Mouse (Mus musculus): ENCODE data around the gene Ccdc63. TPM values are rescaled to one million over a fixed set of nuclear protein-coding genes. Genes with fewer than 3 reads are reported as not detected.
"Not testable (repeated sequence)": the region's sequence is repeated elsewhere in the genome, so short reads cannot be mapped to it uniquely, and the experiment has no call there.

Ccdc63 gene
- polyA plus RNA-seq, 1 experiment from 2014 or later = 0.31 TPM

- H3K4me2 ChIP-seq (replicated peaks; ENCODE audit: low read depth, low read length) = no peak overlapping the region
- no peak for ATAC-seq (ENCODE audit: low FRiP score, low TSS enrichment)
- no peaks in the 10 kb centered on the region for H3K9me3 ChIP-seq (ENCODE audit: control insufficient read depth, low read length)
- H3K4me1 ChIP-seq (ENCODE audit: control insufficient read depth, insufficient read depth, low read length) = peaks cover 18% of the 10 kb centered on the region
- no peaks in the 10 kb centered on the region for H3K27me3 ChIP-seq (ENCODE audit: control insufficient read depth, insufficient read depth, low read length)
- no peak overlapping the region for H3K9ac ChIP-seq (ENCODE audit: low read depth, low read length)
- no peak overlapping the region for H3K27ac ChIP-seq (ENCODE audit: low read depth, low read length)
- peaks cover 2% of the 10 kb centered on the region; the same call in 1 of the 2 replicates for H3K36me3 ChIP-seq (ENCODE audit: control insufficient read depth, insufficient read depth, low read length)
- no peak overlapping the region for H3K4me3 ChIP-seq (ENCODE audit: low read length)
These were observed 15.0 kb upstream of the Ccdc63 start for GRCm38 (mm10) chr5:122155613-122156012.

DNA sequence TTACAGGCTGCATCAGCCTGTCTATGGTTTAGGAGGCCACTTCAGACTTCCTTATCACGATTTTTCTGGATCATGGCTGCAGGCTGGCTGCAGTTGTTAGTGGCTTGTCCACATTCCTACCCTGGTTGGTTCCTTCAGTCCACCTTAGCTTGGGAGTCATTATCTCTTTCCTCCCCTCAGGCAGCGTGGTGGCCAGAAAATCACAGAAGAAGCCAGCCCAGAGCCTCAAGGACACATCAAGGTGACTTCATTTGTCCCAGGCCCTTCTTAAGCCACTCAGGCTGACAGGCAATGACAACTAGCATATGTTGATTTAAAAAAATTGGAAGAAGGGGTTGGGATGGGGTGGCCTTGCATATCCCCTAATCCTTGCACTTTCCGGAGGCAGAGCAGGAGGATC, 14.2 kb upstream of the Ccdc63 start:
- Histone ChIP-seq H3K4me3 (ENCODE audit: low read length) (no peak overlapping the region), H3K9ac (ENCODE audit: low read depth, low read length) (no peak overlapping the region), H3K4me2 (replicated peaks; ENCODE audit: low read depth, low read length) (no peak overlapping the region), H3K4me1 (ENCODE audit: control insufficient read depth, insufficient read depth, low read length) (peaks cover 10% of the 10 kb centered on the region), H3K36me3 (ENCODE audit: control insufficient read depth, insufficient read depth, low read length) (no peaks in the 10 kb centered on the region), H3K27me3 (ENCODE audit: control insufficient read depth, insufficient read depth, low read length) (no peaks in the 10 kb centered on the region), H3K27ac (ENCODE audit: low read depth, low read length) (no peak overlapping the region), H3K9me3 (ENCODE audit: control insufficient read depth, low read length) (no peaks in the 10 kb centered on the region)
- 61% methylated on average over 3 of the region's 3 CpGs for WGBS
- ATAC-seq (ENCODE audit: low FRiP score, low TSS enrichment) = no peak

GRCm38 (mm10) chr5:122154006-122154405, 13.4 kb upstream of the Ccdc63 start:
- Histone ChIP-seq H3K27me3 (ENCODE audit: control insufficient read depth, insufficient read depth, low read length) (no peaks in the 10 kb centered on the region), H3K27ac (ENCODE audit: low read depth, low read length) (no peak overlapping the region), H3K4me1 (ENCODE audit: control insufficient read depth, insufficient read depth, low read length) (peaks cover 6% of the 10 kb centered on the region), H3K4me3 (ENCODE audit: low read length) (no peak overlapping the region), H3K36me3 (ENCODE audit: control insufficient read depth, insufficient read depth, low read length) (no peaks in the 10 kb centered on the region), H3K4me2 (replicated peaks; ENCODE audit: low read depth, low read length) (peak overlapping the region; percentile 0; the same call in 1 of the 2 replicates), H3K9me3 (ENCODE audit: control insufficient read depth, low read length) (no peaks in the 10 kb centered on the region), H3K9ac (ENCODE audit: low read depth, low read length) (no peak overlapping the region)
- no peak for ATAC-seq (ENCODE audit: low FRiP score, low TSS enrichment)
- WGBS = 23% methylated on average over 9 of the region's 14 CpGs

DNA sequence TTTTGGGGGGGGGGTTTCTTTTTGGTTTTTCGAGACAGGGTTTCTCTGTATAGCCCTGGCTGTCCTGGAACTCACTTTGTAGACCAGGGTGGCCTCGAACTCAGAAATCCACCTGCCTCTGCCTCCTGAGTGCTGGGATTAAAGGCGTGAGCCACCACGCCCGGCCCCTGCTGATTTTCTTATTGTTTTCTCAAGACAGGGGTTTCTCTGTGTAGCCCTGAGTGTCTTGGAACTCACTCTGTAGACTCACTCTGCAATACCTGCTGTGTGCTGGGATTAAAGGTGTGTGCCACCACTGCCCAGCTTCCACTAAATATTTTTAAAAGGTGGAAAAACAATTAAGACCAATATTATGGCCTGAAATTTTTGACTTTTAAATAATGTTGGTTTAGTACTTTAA, 11.9 kb upstream of the Ccdc63 start:
- H3K4me1 ChIP-seq (ENCODE audit: control insufficient read depth, insufficient read depth, low read length); H3K36me3 ChIP-seq (ENCODE audit: control insufficient read depth, insufficient read depth, low read length); ATAC-seq (ENCODE audit: low FRiP score, low TSS enrichment); H3K9me3 ChIP-seq (ENCODE audit: control insufficient read depth, low read length); H3K27ac ChIP-seq (ENCODE audit: low read depth, low read length); H3K4me3 ChIP-seq (ENCODE audit: low read length); H3K4me2 ChIP-seq (replicated peaks; ENCODE audit: low read depth, low read length); H3K27me3 ChIP-seq (ENCODE audit: control insufficient read depth, insufficient read depth, low read length); H3K9ac ChIP-seq (ENCODE audit: low read depth, low read length): not testable (repeated sequence)
- WGBS = 88% methylated on average over 5 of the region's 5 CpGs

GRCm38 (mm10) chr5:122149259-122149658, 8.6 kb upstream of the Ccdc63 start:
- H3K27me3 ChIP-seq (ENCODE audit: control insufficient read depth, insufficient read depth, low read length) = no peaks in the 10 kb centered on the region
- no peak for ATAC-seq (ENCODE audit: low FRiP score, low TSS enrichment)
- H3K4me3 ChIP-seq (ENCODE audit: low read length) = no peak overlapping the region
- H3K9me3 ChIP-seq (ENCODE audit: control insufficient read depth, low read length) = no peaks in the 10 kb centered on the region
- H3K4me1 ChIP-seq (ENCODE audit: control insufficient read depth, insufficient read depth, low read length) = 0 out of 2 replicates have a peak, but pooled peaks cover 8% of the 10 kb centered on the region
- WGBS = 51% methylated on average over 4 of the region's 4 CpGs
- no peaks in the 10 kb centered on the region for H3K36me3 ChIP-seq (ENCODE audit: control insufficient read depth, insufficient read depth, low read length)
- no peak overlapping the region for H3K27ac ChIP-seq (ENCODE audit: low read depth, low read length)
- H3K9ac ChIP-seq (ENCODE audit: low read depth, low read length) = no peak overlapping the region
- no peak overlapping the region for H3K4me2 ChIP-seq (replicated peaks; ENCODE audit: low read depth, low read length)

- Histone ChIP-seq H3K9ac (ENCODE audit: low read depth, low read length) (no peak overlapping the region), H3K9me3 (ENCODE audit: control insufficient read depth, low read length) (no peaks in the 10 kb centered on the region), H3K27ac (ENCODE audit: low read depth, low read length) (no peak overlapping the region), H3K4me2 (replicated peaks; ENCODE audit: low read depth, low read length) (no peak overlapping the region), H3K36me3 (ENCODE audit: control insufficient read depth, insufficient read depth, low read length) (no peaks in the 10 kb centered on the region), H3K27me3 (ENCODE audit: control insufficient read depth, insufficient read depth, low read length) (no peaks in the 10 kb centered on the region), H3K4me3 (ENCODE audit: low read length) (no peak overlapping the region), H3K4me1 (ENCODE audit: control insufficient read depth, insufficient read depth, low read length) (0 out of 2 replicates have a peak, but pooled peaks cover 8% of the 10 kb centered on the region)
- ATAC-seq (ENCODE audit: low FRiP score, low TSS enrichment) = no peak
- WGBS = 76% methylated on average over 1 of the region's 1 CpGs
These were observed 7.5 kb upstream of the Ccdc63 start for GRCm38 (mm10) chr5:122148107-122148506.

DNA sequence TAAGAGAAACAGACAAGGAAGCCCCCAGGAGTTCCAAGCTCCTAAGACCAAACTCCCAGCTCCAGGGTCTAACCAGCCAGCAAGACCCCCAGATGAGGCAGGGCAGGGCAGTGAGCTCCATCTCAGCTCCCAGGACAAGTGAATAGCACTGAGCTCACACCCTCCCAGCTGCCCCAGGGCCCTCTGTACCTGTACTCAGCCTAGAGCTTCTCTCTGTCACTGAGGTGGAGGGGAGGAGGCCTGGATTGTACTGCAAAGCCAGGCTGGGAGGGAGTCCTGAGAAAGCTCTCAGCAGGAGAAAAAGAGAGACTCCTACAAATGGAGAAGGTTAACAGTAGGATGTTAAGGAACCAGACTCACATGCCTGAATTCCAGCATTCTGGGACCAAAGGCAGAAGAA, 6.0 kb upstream of the Ccdc63 start:
- Histone ChIP-seq H3K27me3 (ENCODE audit: control insufficient read depth, insufficient read depth, low read length) (no peaks in the 10 kb centered on the region), H3K9ac (ENCODE audit: low read depth, low read length) (no peak overlapping the region), H3K4me3 (ENCODE audit: low read length) (no peak overlapping the region), H3K4me1 (ENCODE audit: control insufficient read depth, insufficient read depth, low read length) (0 out of 2 replicates have a peak, but pooled peaks cover 8% of the 10 kb centered on the region), H3K36me3 (ENCODE audit: control insufficient read depth, insufficient read depth, low read length) (no peaks in the 10 kb centered on the region), H3K9me3 (ENCODE audit: control insufficient read depth, low read length) (no peaks in the 10 kb centered on the region), H3K4me2 (replicated peaks; ENCODE audit: low read depth, low read length) (no peak overlapping the region), H3K27ac (ENCODE audit: low read depth, low read length) (peak overlapping the region; percentile 63)
- peak; percentile 43; the same call in 1 of the 2 replicates for ATAC-seq (ENCODE audit: low FRiP score, low TSS enrichment)

DNA sequence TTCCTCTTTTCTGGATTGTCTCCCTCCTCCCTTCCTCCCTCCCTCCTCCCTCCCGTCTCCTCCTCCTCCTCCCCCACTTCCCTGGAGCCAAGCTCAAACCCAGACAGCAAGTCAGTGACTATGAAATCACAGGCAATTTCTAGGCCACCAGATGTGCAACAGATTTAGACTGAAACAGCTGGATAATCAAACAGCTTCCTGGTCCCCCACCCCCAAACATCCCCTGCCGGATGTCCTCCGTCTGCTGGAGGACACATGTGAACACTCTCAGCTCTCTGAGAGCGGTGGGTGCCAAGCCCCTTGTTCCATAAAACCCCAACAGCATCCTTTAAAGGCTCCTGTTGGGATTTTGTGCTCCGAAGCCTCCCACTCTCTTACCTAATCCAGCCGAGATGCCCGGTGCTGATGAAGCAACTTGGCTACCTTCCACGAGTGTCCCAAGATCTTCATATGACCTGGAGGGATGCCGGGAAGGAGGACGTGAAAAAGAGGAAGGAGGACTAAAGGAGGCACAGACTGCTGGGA, 5.5 kb upstream of the Ccdc63 start:
- 26% methylated on average over 10 of the region's 10 CpGs for whole genome bisulfite sequencing
- Histone ChIP-seq H3K9ac (ENCODE audit: low read depth, low read length) (no peak overlapping the region), H3K4me2 (replicated peaks; ENCODE audit: low read depth, low read length) (peak overlapping the region; percentile 36; the same call in 1 of the 2 replicates), H3K27me3 (ENCODE audit: control insufficient read depth, insufficient read depth, low read length) (no peaks in the 10 kb centered on the region), H3K4me1 (ENCODE audit: control insufficient read depth, insufficient read depth, low read length) (0 out of 2 replicates have a peak, but pooled peaks cover 8% of the 10 kb centered on the region), H3K27ac (ENCODE audit: low read depth, low read length) (peak overlapping the region; percentile 63), H3K36me3 (ENCODE audit: control insufficient read depth, insufficient read depth, low read length) (no peaks in the 10 kb centered on the region), H3K9me3 (ENCODE audit: control insufficient read depth, low read length) (no peaks in the 10 kb centered on the region), H3K4me3 (ENCODE audit: low read length) (no peak overlapping the region)
- ATAC-seq (ENCODE audit: low FRiP score, low TSS enrichment) = peak; percentile 48; the same call in 1 of the 2 replicates

GRCm38 (mm10) chr5:122145381-122146055, 4.9 kb upstream of the Ccdc63 start:
- Histone ChIP-seq H3K4me3 (ENCODE audit: low read length) (0 out of 2 replicates have a peak overlapping the region, but pooled peaks have one; percentile 2), H3K36me3 (ENCODE audit: control insufficient read depth, insufficient read depth, low read length) (no peaks in the 10 kb centered on the region), H3K4me2 (replicated peaks; ENCODE audit: low read depth, low read length) (peak overlapping the region; percentile 36), H3K4me1 (ENCODE audit: control insufficient read depth, insufficient read depth, low read length) (0 out of 2 replicates have a peak, but pooled peaks cover 8% of the 10 kb centered on the region), H3K27ac (ENCODE audit: low read depth, low read length) (peak overlapping the region; percentile 63), H3K9ac (ENCODE audit: low read depth, low read length) (no peak overlapping the region), H3K27me3 (ENCODE audit: control insufficient read depth, insufficient read depth, low read length) (no peaks in the 10 kb centered on the region), H3K9me3 (ENCODE audit: control insufficient read depth, low read length) (no peaks in the 10 kb centered on the region)
- 46% methylated on average over 15 of the region's 15 CpGs for WGBS
- peak; percentile 56; the same call in 1 of the 2 replicates for ATAC-seq (ENCODE audit: low FRiP score, low TSS enrichment)

Data from kidney, embryonic 14.5 days (tissue).